Mouse (Mus musculus) neural tube, embryonic 14.5 days (tissue): ENCODE measurements around the gene Pdzd2. TPM values are rescaled to one million over a fixed set of nuclear protein-coding genes. Genes with fewer than 3 reads are reported as not detected.

Source experiments
- ATAC-seq: fragments of 200-750 bp; cut with Nextera tagmentation; 2 replicates; pipeline ENCODE4 v1.8.0; 2017; ENCODE audit warnings: low read depth, mild to moderate bottlenecking, moderate TSS enrichment, moderate library complexity
- H3K27ac ChIP-seq: fragments of 300-500 bp; sonication (generic); 2 replicates; pipeline ENCODE4 v1.5.1; 2014; ENCODE audit warnings: low read depth, mild to moderate bottlenecking, control low read depth, low read length, moderate library complexity, mixed read lengths
- H3K27me3 ChIP-seq: fragments of 300-500 bp; sonication (generic); 2 replicates; pipeline ENCODE4 v1.6.1; 2014; ENCODE audit warnings: low read length; ENCODE audit not compliant: control insufficient read depth, insufficient read depth
- H3K36me3 ChIP-seq: fragments of 300-500 bp; sonication (generic); 2 replicates; pipeline ENCODE4 v1.6.1; 2014; ENCODE audit warnings: low read length, mixed read lengths; ENCODE audit not compliant: control insufficient read depth, insufficient read depth
- H3K4me1 ChIP-seq: fragments of 300-500 bp; sonication (generic); 2 replicates; pipeline ENCODE4 v1.6.1; 2014; ENCODE audit warnings: low read length; ENCODE audit not compliant: control insufficient read depth, insufficient read depth
- H3K4me2 ChIP-seq: fragments of 300-500 bp; sonication (generic); 2 replicates; pipeline ENCODE4 v1.6.1; 2014; ENCODE audit warnings: mild to moderate bottlenecking, low read depth, low read length, control low read depth
- H3K4me3 ChIP-seq: fragments of 300-500 bp; sonication (generic); 2 replicates; pipeline ENCODE4 v1.5.1; 2014; ENCODE audit warnings: low read depth, low read length, control low read depth, mixed read lengths
- H3K9ac ChIP-seq: fragments of 300-500 bp; sonication (generic); replicated peaks from 2 replicates; pipeline ENCODE4 v1.6.1; 2014; ENCODE audit warnings: low read depth, mild to moderate bottlenecking, control low read depth, low read length, mixed read lengths
- H3K9me3 ChIP-seq: fragments of 300-500 bp; sonication (generic); 2 replicates; pipeline ENCODE4 v1.6.1; 2016; ENCODE audit warnings: low read length; ENCODE audit not compliant: control insufficient read depth
- WGBS: fragments of 180-500 bp; shearing (Covaris S2); extraction: QIAGEN DNeasy Blood & Tissue Kit; methylation state at CpG from one replicate; pipeline ENCODE4 v1.1.7; 2014; 5-methylcytosine and 5-hydroxymethylcytosine counted together
- polyA plus RNA-seq: library from polyadenylated mRNA; unstranded; fragments of >200 nt; fragmentation: Nextera tagmentation; extraction: Ambion mirVana; gene quantifications from 2 replicates; pipeline ENCODE4 v1.2.1, GENCODE M21; 2014

Pdzd2 gene
- polyA plus RNA-seq, 1 experiment from 2014 or later, result 16.6 TPM

GRCm38 (mm10) chr15:12420376-12420775 is 319.3 kb downstream of the Pdzd2 start:
- no peaks in the 10 kb centered on the region for H3K9me3 ChIP-seq
- ATAC-seq, result no peak
- H3K4me1 ChIP-seq, result no peaks in the 10 kb centered on the region
- WGBS, result 94% methylated on average over 10 of the region's 10 CpGs
- no peak overlapping the region for H3K4me2 ChIP-seq
- H3K27me3 ChIP-seq, result no peaks in the 10 kb centered on the region
- no peak overlapping the region for H3K27ac ChIP-seq
- no peaks in the 10 kb centered on the region for H3K36me3 ChIP-seq
- H3K9ac ChIP-seq, result no peak overlapping the region
- H3K4me3 ChIP-seq, result no peak overlapping the region

- WGBS, result 74% methylated on average over 7 of the region's 7 CpGs
- Histone ChIP-seq H3K4me1 (no peaks in the 10 kb centered on the region), H3K27ac (no peak overlapping the region), H3K4me2 (no peak overlapping the region), H3K9me3 (no peaks in the 10 kb centered on the region), H3K4me3 (no peak overlapping the region), H3K27me3 (no peaks in the 10 kb centered on the region), H3K36me3 (no peaks in the 10 kb centered on the region), H3K9ac (no peak overlapping the region)
- no peak for ATAC-seq
Measured at GRCm38 (mm10) chr15:12419446-12419845, 320.3 kb downstream of the Pdzd2 start.

- H3K36me3 ChIP-seq, result no peaks in the 10 kb centered on the region
- H3K4me3 ChIP-seq, result no peak overlapping the region
- no peaks in the 10 kb centered on the region for H3K4me1 ChIP-seq
- no peak overlapping the region for H3K27ac ChIP-seq
- no peaks in the 10 kb centered on the region for H3K9me3 ChIP-seq
- no peaks in the 10 kb centered on the region for H3K27me3 ChIP-seq
- ATAC-seq, result no peak
- 85% methylated on average over 16 of the region's 16 CpGs for WGBS
- H3K4me2 ChIP-seq, result no peak overlapping the region
- H3K9ac ChIP-seq, result no peak overlapping the region
Measured at GRCm38 (mm10) chr15:12415536-12416200, 324.1 kb downstream of the Pdzd2 start.

GRCm38 (mm10) chr15:12414696-12415095 is 325.0 kb downstream of the Pdzd2 start:
- Histone ChIP-seq H3K36me3 (no peaks in the 10 kb centered on the region), H3K4me2 (no peak overlapping the region), H3K4me1 (no peaks in the 10 kb centered on the region), H3K9me3 (no peaks in the 10 kb centered on the region), H3K27ac (no peak overlapping the region), H3K27me3 (no peaks in the 10 kb centered on the region), H3K9ac (no peak overlapping the region), H3K4me3 (no peak overlapping the region)
- 87% methylated on average over 6 of the region's 6 CpGs for WGBS
- no peak for ATAC-seq

GRCm38 (mm10) chr15:12408205-12408604 is 331.5 kb downstream of the Pdzd2 start:
- no peak overlapping the region for H3K9ac ChIP-seq
- no peaks in the 10 kb centered on the region for H3K27me3 ChIP-seq
- no peak overlapping the region for H3K27ac ChIP-seq
- no peaks in the 10 kb centered on the region for H3K36me3 ChIP-seq
- H3K4me2 ChIP-seq, result no peak overlapping the region
- H3K4me1 ChIP-seq, result no peaks in the 10 kb centered on the region
- H3K9me3 ChIP-seq, result no peaks in the 10 kb centered on the region
- 75% methylated on average over 8 of the region's 8 CpGs for WGBS
- H3K4me3 ChIP-seq, result no peak overlapping the region
- ATAC-seq, result no peak

GRCm38 (mm10) chr15:12405592-12405991 is 334.1 kb downstream of the Pdzd2 start:
- no peak overlapping the region for H3K9ac ChIP-seq
- no peaks in the 10 kb centered on the region for H3K4me1 ChIP-seq
- no peak for ATAC-seq
- WGBS, result 94% methylated on average over 5 of the region's 5 CpGs
- no peaks in the 10 kb centered on the region for H3K27me3 ChIP-seq
- no peak overlapping the region for H3K27ac ChIP-seq
- no peak overlapping the region for H3K4me2 ChIP-seq
- H3K36me3 ChIP-seq, result no peaks in the 10 kb centered on the region
- no peaks in the 10 kb centered on the region for H3K9me3 ChIP-seq
- no peak overlapping the region for H3K4me3 ChIP-seq

- Histone ChIP-seq H3K27me3 (no peaks in the 10 kb centered on the region), H3K27ac (no peak overlapping the region), H3K4me2 (no peak overlapping the region), H3K36me3 (no peaks in the 10 kb centered on the region), H3K9me3 (no peaks in the 10 kb centered on the region), H3K4me3 (no peak overlapping the region), H3K4me1 (no peaks in the 10 kb centered on the region), H3K9ac (no peak overlapping the region)
- 88% methylated on average over 6 of the region's 6 CpGs for WGBS
- no peak for ATAC-seq
Measured at GRCm38 (mm10) chr15:12397032-12397431, 342.7 kb downstream of the Pdzd2 start.

- WGBS, result 95% methylated on average over 10 of the region's 10 CpGs
- Histone ChIP-seq H3K4me3 (no peak overlapping the region), H3K4me2 (no peak overlapping the region), H3K9ac (no peak overlapping the region), H3K27me3 (no peaks in the 10 kb centered on the region), H3K4me1 (no peaks in the 10 kb centered on the region), H3K9me3 (no peaks in the 10 kb centered on the region), H3K27ac (no peak overlapping the region), H3K36me3 (no peaks in the 10 kb centered on the region)
- no peak for ATAC-seq
Measured at GRCm38 (mm10) chr15:12394758-12395157, 345.0 kb downstream of the Pdzd2 start.

GRCm38 (mm10) chr15:12388726-12389489 is 350.8 kb downstream of the Pdzd2 start:
- H3K36me3 ChIP-seq, result no peaks in the 10 kb centered on the region
- 42% methylated on average over 15 of the region's 15 CpGs for WGBS
- H3K4me2 ChIP-seq, result no peak overlapping the region
- no peak overlapping the region for H3K9ac ChIP-seq
- no peak for ATAC-seq
- H3K4me3 ChIP-seq, result no peak overlapping the region
- no peaks in the 10 kb centered on the region for H3K4me1 ChIP-seq
- no peaks in the 10 kb centered on the region for H3K27me3 ChIP-seq
- H3K9me3 ChIP-seq, result no peaks in the 10 kb centered on the region
- no peak overlapping the region for H3K27ac ChIP-seq
